Mouse (Mus musculus) cerebellum, adult (tissue): Measurements from ENCODE around the gene Smox.
A peak's percentile ranks its signal among the peaks of the same experiment; 100 is the strongest.

Experiments
- ATAC-seq: cut with Nextera tagmentation; 2 replicates; pipeline ENCODE4 v1.9.2; 2017; ENCODE audit warnings: mild to moderate bottlenecking, moderate library complexity, mixed read lengths; ENCODE audit not compliant: insufficient number of reproducible peaks, low FRiP score, low TSS enrichment

The Smox gene

DNA sequence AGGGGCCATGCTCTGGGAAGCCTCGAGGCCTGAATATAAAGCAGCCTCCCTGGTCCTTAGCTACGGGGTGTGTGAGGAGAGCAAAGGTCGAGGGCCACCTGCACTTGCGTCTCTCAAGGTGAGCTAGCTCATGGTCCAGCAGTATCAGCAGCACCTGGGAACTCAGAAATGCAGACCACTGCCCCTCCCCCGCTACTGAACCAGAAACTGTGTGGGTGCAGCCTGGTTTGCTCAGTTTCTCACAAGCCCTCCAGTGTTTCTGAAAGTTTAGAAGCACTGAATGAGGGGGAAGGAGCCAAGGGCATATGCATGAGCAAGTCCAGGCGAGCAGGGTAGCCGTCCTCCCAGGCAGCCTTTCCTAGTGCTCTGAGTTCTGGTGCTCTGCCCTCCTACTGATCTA lies 7.7 kb upstream of the Smox start:
- ATAC-seq = no peak

DNA sequence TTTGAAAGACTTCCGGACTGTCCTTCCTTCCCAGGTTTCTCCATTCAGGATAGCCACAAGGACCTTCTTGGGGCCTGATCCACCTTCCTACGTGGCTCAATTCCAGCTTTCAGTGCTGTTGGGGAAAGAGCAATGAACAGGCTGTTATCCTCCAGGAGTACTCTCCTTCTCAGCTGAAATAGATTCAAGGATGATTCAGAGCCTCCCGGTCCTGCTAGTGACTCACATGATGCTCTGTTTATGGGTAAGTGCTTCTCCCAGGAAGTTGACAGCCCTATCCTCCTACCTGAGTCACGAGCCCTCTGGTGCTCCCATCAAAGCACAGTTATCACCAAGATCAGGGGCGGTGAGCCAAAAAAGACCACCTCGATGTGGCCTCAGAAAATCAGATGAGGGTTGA lies 7.1 kb upstream of the Smox start:
- ATAC-seq = no peak

GRCm38 (mm10) chr2:131485126-131485525 lies 6.2 kb upstream of the Smox start:
- ATAC-seq = no peak

DNA sequence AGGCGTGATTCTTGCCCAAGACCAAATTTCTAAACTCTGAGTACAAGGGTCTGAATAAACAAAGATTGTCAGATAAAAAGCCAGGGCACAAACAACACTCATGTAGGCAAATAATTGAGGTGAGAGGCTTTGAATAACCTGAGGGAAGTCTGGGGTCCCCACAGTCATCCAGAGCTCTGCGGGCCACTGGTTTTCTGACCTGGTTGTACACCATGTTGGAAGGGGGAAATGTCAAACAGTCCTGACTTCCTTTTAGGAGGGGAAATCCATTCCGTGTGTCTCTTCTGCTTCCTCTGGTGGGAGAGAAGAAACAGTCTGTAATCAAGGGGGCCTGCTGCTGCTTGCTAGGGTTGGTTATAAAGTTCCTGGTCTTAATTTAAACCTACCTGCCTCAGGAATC lies 5.2 kb upstream of the Smox start:
- ATAC-seq = no peak

DNA sequence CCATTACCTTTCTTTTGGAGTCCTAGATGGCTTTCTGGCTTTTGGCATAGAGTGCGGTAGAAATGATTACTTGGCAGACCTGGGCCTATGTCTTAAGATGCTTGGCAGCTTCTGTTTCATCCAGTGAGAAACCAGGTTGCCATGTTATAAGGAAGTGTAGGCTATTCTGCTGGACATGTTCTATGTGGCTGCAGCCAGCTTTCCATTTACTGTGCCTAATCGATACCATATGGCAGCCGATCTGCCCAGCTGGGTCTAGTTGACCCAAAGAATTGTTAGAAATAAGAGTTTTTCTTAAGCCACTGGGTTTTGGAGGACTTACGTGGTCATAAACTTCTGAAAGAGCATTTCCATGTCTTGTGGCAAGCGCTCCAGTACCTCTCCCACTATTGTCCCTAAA lies 4.0 kb upstream of the Smox start:
- ATAC-seq = no peak

GRCm38 (mm10) chr2:131488261-131488660 lies 3.0 kb upstream of the Smox start:
- no peak for ATAC-seq

DNA sequence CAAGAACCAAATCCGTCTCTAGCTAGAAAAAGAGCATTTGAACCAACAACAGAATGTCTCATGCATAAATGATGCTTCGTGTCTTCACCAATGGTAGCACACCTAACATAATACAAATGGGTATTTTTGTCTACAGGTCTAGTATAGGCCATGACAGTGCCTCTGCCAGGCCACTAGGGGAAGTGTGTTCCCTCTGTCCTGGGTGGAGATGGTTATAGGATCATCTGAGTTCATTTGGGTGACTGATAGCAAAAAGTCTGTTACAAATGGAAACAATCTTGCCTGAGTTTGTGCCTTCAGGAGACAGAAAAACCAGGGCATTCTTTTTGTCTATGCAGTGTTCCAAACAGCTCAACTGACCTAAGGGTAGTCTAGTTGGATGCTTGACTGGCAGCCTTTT lies 2.4 kb upstream of the Smox start:
- ATAC-seq = no peak

GRCm38 (mm10) chr2:131489591-131489990 lies 1.7 kb upstream of the Smox start:
- no peak for ATAC-seq

DNA sequence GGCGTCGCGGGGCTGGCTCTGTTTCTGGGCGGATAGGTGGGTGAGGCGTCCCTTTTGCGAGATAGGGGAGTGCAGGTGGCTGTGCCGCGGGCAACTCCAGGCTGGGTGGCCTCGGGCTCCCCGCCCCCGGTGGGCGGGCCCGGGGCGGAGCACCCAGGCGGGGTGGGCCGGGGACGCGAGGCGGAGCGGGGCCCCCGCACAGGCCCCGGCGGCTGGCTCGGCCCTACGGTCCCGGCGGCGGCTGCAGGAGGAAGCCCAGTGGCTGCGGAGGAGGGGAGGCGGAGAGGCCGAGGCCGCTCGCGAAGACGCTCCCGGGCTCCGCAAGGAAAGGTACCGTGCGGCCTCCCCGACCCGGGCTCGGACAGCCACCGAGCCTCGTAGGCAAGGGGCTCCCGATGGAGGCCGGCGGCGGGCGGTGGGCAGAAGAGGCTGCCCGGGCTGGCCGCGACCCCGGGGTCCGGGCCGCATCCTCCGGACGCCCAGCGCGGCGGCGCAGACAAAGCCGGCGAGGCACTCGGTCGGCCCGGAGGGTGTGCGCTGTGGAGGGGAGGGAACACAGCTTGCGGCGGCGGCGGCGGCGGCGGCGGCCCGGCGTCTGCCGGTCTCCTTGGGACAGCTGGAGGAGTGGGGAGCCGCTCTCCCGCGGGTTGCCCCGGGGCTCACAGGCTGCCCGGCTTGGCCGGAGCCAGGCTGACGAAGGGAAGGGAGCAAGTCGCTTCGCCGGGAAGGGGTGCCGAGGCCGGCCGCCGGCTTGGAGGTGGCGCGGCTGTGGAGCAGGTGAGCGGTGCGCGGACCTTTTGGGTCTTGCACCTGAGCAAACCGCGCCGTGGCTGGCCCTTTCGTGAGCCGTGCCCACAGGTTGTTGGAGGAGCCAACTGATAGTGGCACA lies 655 bp downstream of the Smox start:
- ATAC-seq = peak; percentile 79

DNA sequence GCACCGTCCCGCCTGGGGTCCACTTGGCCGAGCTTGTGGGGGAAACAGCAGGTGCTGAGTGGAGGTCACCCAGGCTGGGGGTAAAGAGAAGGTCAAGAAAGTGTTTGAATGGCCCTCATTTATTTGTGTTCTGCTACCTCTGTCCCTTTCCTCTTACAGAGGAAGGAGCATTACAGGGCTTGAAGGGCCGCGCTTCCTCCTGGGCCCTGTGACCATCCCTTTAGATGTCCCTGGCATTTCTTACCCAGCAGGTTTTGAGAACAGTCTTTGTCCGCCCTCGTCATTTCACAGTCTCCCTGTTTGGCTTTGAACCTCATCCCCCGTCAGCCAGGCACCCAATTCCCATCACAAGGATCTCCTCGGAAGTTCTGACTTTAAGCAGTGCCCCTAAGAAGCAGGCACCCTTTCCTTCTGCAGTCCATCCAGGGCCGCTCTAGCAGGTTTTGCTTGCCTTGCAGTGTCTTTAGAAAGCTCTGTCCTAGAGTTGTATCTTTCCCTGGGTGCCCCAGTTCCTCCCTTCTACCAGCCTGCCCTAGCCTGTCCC lies 1.4 kb downstream of the Smox start:
- no peak; the same call in 1 of the 2 replicates for ATAC-seq

DNA sequence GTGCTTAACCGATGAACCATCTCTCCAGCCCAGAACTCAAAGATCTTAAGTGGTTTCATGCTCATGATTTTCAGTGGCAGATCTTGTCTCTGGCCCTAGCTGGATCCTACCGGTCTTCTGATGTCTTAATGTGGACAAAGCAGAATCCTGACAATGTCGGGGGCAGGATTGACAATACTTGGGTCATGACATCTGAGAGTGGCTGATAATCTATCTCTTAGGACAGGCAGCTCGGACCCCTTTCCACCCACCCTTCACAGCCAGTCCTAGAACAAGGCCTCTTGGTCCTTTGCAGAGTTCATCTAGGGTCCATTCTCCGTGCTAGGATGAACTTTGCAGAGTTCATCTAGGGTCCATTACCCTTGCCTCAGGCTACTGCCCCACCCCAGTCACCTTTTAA lies 2.1 kb downstream of the Smox start:
- ATAC-seq = no peak

DNA sequence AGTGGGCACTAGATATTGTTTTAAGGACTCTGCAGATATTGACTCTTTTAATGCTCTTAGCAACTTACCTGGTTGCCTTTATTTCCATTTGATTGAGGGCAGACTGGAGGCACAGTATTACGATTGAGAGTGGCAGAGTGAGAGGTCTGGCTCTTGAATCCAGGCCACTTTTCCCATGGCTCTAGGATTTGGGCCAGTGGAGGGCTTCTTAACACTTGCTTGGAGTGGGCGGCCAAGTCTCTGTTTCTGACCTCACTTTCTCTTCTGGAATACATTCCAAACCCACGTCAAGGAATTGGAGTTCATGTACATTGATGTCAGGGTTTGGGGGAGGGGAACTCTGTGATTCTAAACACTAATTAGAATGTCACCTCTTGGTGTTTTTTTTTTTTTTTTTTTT lies 4.0 kb downstream of the Smox start:
- ATAC-seq = no peak

- ATAC-seq = no peak
These were observed 5.0 kb downstream of the Smox start for GRCm38 (mm10) chr2:131496125-131496820.

DNA sequence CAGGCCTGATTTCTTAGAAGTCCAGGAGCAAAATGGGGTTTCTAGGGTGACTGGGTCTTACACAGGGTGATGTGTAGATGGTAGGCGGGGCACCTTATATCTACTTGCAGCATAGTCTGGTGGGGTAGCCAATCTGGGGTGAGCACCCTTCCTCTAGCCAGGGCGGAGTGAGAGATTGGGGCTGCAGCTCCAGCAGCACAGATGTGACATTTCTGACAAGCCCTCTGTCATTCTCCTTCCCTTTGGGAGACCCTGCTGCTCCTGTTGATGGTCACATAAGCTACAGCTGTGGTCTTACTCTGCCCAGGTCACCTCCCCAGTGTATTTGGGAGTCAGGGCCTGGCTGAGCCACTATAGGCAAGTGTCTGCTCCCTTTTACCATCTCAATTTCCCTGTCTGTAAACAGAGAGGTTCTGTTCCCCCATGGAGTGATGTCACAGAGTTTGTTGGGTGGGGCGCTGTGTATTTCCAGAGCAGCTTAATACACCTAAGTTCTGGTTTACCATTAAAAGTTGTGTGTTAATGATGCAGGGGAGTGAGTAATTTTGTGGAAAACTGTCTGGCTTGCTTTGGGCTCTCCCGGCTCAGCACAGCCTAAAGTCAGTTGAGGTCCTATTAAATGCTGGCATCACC lies 6.0 kb downstream of the Smox start:
- ATAC-seq = no peak

- ATAC-seq = no peak
These were observed 6.9 kb downstream of the Smox start for GRCm38 (mm10) chr2:131498219-131498618.

GRCm38 (mm10) chr2:131499290-131499845 lies 8.1 kb downstream of the Smox start:
- ATAC-seq = no peak

DNA sequence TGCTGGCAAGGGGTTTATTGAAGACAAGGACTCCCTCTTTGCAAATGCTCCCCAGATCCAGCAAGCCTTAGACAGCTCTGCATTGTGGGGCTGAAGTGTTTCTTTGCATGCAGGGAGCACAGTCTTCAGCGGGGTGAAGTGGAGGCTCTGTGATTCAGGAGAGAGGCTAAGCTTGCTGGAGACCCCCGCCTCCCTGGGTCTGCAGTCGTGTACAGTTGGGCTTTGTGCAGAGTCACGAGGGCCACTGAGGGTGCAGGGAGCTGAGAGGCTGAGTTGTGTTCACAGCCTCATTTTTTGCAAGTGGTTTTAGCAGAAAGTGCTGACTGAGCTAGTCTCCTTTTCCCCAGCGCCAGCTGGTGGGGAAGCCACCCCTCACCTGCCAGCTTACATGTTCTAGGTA lies 10.6 kb downstream of the Smox start:
- ATAC-seq = no peak

DNA sequence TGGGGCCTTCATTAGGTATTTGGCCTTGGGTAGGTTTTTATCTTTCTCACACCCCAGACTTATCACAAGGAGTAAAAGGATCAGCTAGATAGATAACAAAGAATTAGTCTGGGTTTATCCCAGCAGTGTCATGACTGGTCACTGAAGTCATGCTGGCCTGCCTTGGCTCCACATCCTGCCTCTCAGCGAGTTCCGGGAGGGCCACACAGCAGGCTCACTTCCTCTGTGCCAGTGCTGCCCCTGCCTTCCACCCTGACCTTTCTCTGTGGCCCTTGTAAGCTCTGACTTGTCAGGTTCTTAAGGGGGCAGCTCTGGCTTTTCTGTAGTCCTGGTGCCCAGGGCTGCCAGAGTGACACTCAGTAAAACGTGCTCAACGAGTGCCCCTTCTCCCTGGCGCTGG lies 11.3 kb downstream of the Smox start:
- ATAC-seq = no peak

DNA sequence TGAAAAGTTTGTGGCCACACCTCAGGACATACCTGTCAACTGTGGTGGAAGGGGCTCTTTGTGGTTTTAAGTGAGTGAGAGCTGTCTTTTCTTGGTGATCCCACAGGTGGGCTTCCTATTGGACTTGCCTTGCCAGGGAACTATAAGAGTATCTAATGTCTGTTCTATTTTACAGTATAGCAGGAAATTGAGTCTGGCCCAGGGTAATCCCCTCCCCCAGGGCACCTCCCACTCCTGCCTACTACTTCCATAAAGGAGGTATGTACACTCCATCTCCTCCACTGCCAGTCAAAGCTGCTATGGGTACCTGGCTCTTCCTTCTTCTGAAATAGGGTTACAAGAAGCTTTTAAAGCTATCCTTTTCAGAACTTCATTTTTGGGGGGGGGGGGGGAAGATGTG lies 14.1 kb downstream of the Smox start:
- ATAC-seq = no peak

GRCm38 (mm10) chr2:131506358-131506757 lies 15.1 kb downstream of the Smox start:
- no peak for ATAC-seq

GRCm38 (mm10) chr2:131508501-131508900 lies 17.2 kb downstream of the Smox start:
- ATAC-seq = no peak
